Mouse (Mus musculus) myocyte (in vitro differentiated cells): ENCODE measurements around the gene Nhlrc1. TPM values are rescaled to one million over a fixed set of nuclear protein-coding genes. Genes with fewer than 3 reads are reported as not detected.

ENCODE experiments used
- H3K27me3 ChIP-seq: one replicate; pipeline ENCODE4 v1.6.1; 2011; ENCODE audit not compliant: control insufficient read depth, insufficient read depth, insufficient read length
- H3K36me3 ChIP-seq: one replicate; pipeline ENCODE4 v1.6.1; 2011; ENCODE audit not compliant: control insufficient read depth, insufficient read depth
- H3K4me2 ChIP-seq: one replicate; pipeline ENCODE4 v1.6.1; 2011; ENCODE audit warnings: low read depth, control low read depth
- H3K4me3 ChIP-seq: one replicate; pipeline ENCODE4 v1.5.1; 2011; ENCODE audit warnings: mild to moderate bottlenecking, control low read depth, moderate library complexity
- H3K79me2 ChIP-seq: one replicate; pipeline ENCODE4 v1.6.1; 2011; ENCODE audit not compliant: control insufficient read depth, insufficient read depth
- H3ac ChIP-seq: one replicate; pipeline ENCODE4 v1.6.1; 2011; ENCODE audit not compliant: control insufficient read depth, insufficient read length
- CEBPB ChIP-seq: IDR thresholded peaks from 2 replicates; pipeline ENCODE4 v1.6.1; 2011; ENCODE audit warnings: mild to moderate bottlenecking, moderate library complexity; ENCODE audit not compliant: poor library complexity, insufficient read depth, severe bottlenecking
- E2F4 ChIP-seq: IDR thresholded peaks from one replicate; pipeline ENCODE4 v1.6.1; 2011; ENCODE audit warnings: mild to moderate bottlenecking, control low read depth, moderate library complexity; ENCODE audit not compliant: insufficient read depth
- MAX ChIP-seq: IDR thresholded peaks from one replicate; pipeline ENCODE4 v1.6.1; 2011; ENCODE audit warnings: low read depth, mild to moderate bottlenecking, control low read depth
- MYOD1 ChIP-seq, 3 experiments: IDR thresholded peaks; one replicate each; pipeline ENCODE4 v1.6.1; 2011; ENCODE audit warnings: control low read depth in 2 of 3, low read depth in 2 of 3, mild to moderate bottlenecking in 2 of 3, moderate library complexity in 1 of 3; ENCODE audit not compliant: insufficient read length in 2 of 3, control insufficient read depth in 1 of 3
- MYOG ChIP-seq, 3 experiments: IDR thresholded peaks; one replicate each; pipeline ENCODE4 v1.6.1; 2011; ENCODE audit warnings: control low read depth in 2 of 3, low read depth in 2 of 3, mild to moderate bottlenecking in 2 of 3; ENCODE audit not compliant: insufficient read length in 2 of 3, control insufficient read depth in 1 of 3, insufficient read depth in 1 of 3
- POLR2A ChIP-seq: IDR thresholded peaks from one replicate; pipeline ENCODE4 v1.6.1; 2011; ENCODE audit warnings: low read depth, mild to moderate bottlenecking, control low read depth, moderate library complexity; ENCODE audit not compliant: insufficient read length
- POLR2AphosphoS2 ChIP-seq: IDR thresholded peaks from one replicate; pipeline ENCODE4 v1.6.1; 2011; ENCODE audit warnings: low read depth, control low read depth; ENCODE audit not compliant: insufficient read length
- REST ChIP-seq: IDR thresholded peaks from one replicate; pipeline ENCODE4 v1.6.1; 2011; ENCODE audit warnings: mild to moderate bottlenecking, control low read depth, moderate library complexity; ENCODE audit not compliant: insufficient read depth, insufficient read length
- SRF ChIP-seq: IDR thresholded peaks from one replicate; pipeline ENCODE4 v1.6.1; 2011; ENCODE audit warnings: low read depth; ENCODE audit not compliant: control insufficient read depth, insufficient read length
- TCF12 ChIP-seq: IDR thresholded peaks from one replicate; pipeline ENCODE4 v1.6.1; 2011; ENCODE audit warnings: mild to moderate bottlenecking, control low read depth; ENCODE audit not compliant: poor library complexity, insufficient read depth, severe bottlenecking
- TCF3 ChIP-seq: IDR thresholded peaks from one replicate; pipeline ENCODE4 v1.6.1; 2011; ENCODE audit warnings: low read depth, control low read depth; ENCODE audit not compliant: insufficient read length
- USF1 ChIP-seq: IDR thresholded peaks from one replicate; pipeline ENCODE4 v1.6.1; 2011; ENCODE audit warnings: low read depth, mild to moderate bottlenecking, control low read depth, moderate library complexity
- polyA plus RNA-seq: library from polyadenylated mRNA; unstranded; fragments of >200 nt; fragmentation: generic; extraction: Trizol; gene quantifications from one replicate; pipeline ENCODE4 v1.2.1, GENCODE M21; 2012; ENCODE audit warnings: missing spikeins

Nhlrc1 gene
- polyA plus RNA-seq, 1 experiment = 0.14 TPM

- Histone ChIP-seq H3K27me3 (no peaks in the 10 kb centered on the region), H3K79me2 (no peaks in the 10 kb centered on the region), H3ac (no peak overlapping the region), H3K36me3 (no peaks in the 10 kb centered on the region), H3K4me2 (no peak overlapping the region), H3K4me3 (no peak overlapping the region)
- TF ChIP-seq MYOG (IDR thresholded peaks at IDR 0.05; ENCODE audit: control insufficient read depth in 1 of 3, insufficient read depth in 1 of 3, insufficient read length in 2 of 3, low read depth in 2 of 3) (no peak), POLR2AphosphoS2 (no peak), POLR2A (no peak), CEBPB (no peak), MAX (no peak), REST (no peak), TCF3 (no peak), E2F4 (no peak), SRF (no peak), USF1 (no peak), TCF12 (no peak), MYOD1 (IDR thresholded peaks at IDR 0.05; ENCODE audit: control insufficient read depth in 1 of 3, insufficient read length in 2 of 3, low read depth in 2 of 3) (no peak)
These were observed 15.9 kb upstream of the Nhlrc1 start for GRCm38 (mm10) chr13:47030376-47031107.

- no peak for TF ChIP-seq CEBPB
- TF ChIP-seq POLR2AphosphoS2 = no peak
- TF ChIP-seq MYOG (IDR thresholded peaks at IDR 0.05; ENCODE audit: control insufficient read depth in 1 of 3, insufficient read depth in 1 of 3, insufficient read length in 2 of 3, low read depth in 2 of 3) = no peak
- TF ChIP-seq POLR2A = no peak
- no peak for TF ChIP-seq USF1
- no peak for TF ChIP-seq TCF3
- no peak for TF ChIP-seq REST
- Histone ChIP-seq H3K4me3 (no peak overlapping the region), H3K27me3 (no peaks in the 10 kb centered on the region), H3K36me3 (no peaks in the 10 kb centered on the region), H3ac (no peak overlapping the region), H3K4me2 (no peak overlapping the region), H3K79me2 (no peaks in the 10 kb centered on the region)
These were observed 6.1 kb upstream of the Nhlrc1 start for GRCm38 (mm10) chr13:47020798-47021197.

GRCm38 (mm10) chr13:47019774-47020173 lies 5.1 kb upstream of the Nhlrc1 start:
- H3K4me2 ChIP-seq = no peak overlapping the region
- H3K79me2 ChIP-seq = no peaks in the 10 kb centered on the region
- H3K4me3 ChIP-seq = no peak overlapping the region
- no peak for TF ChIP-seq SRF
- no peak for TF ChIP-seq POLR2A
- no peak for TF ChIP-seq CEBPB
- no peak for TF ChIP-seq MAX
- no peak for TF ChIP-seq REST
- no peak for TF ChIP-seq POLR2AphosphoS2
- TF ChIP-seq MYOD1 (IDR thresholded peaks at IDR 0.05; ENCODE audit: control insufficient read depth in 1 of 3, insufficient read length in 2 of 3, low read depth in 2 of 3) = no peak
- TF ChIP-seq MYOG (IDR thresholded peaks at IDR 0.05; ENCODE audit: control insufficient read depth in 1 of 3, insufficient read depth in 1 of 3, insufficient read length in 2 of 3, low read depth in 2 of 3) = no peak
- TF ChIP-seq TCF12 = no peak
- no peak for TF ChIP-seq USF1
- no peak for TF ChIP-seq E2F4
- TF ChIP-seq TCF3 = no peak
- H3ac ChIP-seq = no peak overlapping the region
- no peaks in the 10 kb centered on the region for H3K27me3 ChIP-seq
- no peaks in the 10 kb centered on the region for H3K36me3 ChIP-seq

GRCm38 (mm10) chr13:47017259-47017658 lies 2.6 kb upstream of the Nhlrc1 start:
- Histone ChIP-seq H3K27me3 (no peaks in the 10 kb centered on the region), H3K79me2 (no peaks in the 10 kb centered on the region), H3K4me3 (no peak overlapping the region), H3K36me3 (no peaks in the 10 kb centered on the region), H3ac (no peak overlapping the region), H3K4me2 (no peak overlapping the region)
- no peak for TF ChIP-seq CEBPB
- no peak for TF ChIP-seq TCF12

GRCm38 (mm10) chr13:47015195-47015501 lies 498 bp upstream of the Nhlrc1 start:
- no peak overlapping the region for H3ac ChIP-seq
- H3K4me3 ChIP-seq = no peak overlapping the region
- no peaks in the 10 kb centered on the region for H3K79me2 ChIP-seq
- H3K4me2 ChIP-seq = peak overlapping the region; percentile 49
- peak in 2 of 3 experiments; percentile 12 to 52 for TF ChIP-seq MYOD1 (IDR thresholded peaks at IDR 0.05; ENCODE audit: control insufficient read depth in 1 of 3, insufficient read length in 2 of 3, low read depth in 2 of 3)
- no peak for TF ChIP-seq TCF3
- peak in 2 of 3 experiments; percentile 10 to 15 for TF ChIP-seq MYOG (IDR thresholded peaks at IDR 0.05; ENCODE audit: control insufficient read depth in 1 of 3, insufficient read depth in 1 of 3, insufficient read length in 2 of 3, low read depth in 2 of 3)
- no peak for TF ChIP-seq REST
- TF ChIP-seq USF1 = no peak
- no peak for TF ChIP-seq TCF12
- TF ChIP-seq MAX = no peak
- TF ChIP-seq E2F4 = no peak
- H3K36me3 ChIP-seq = no peaks in the 10 kb centered on the region
- H3K27me3 ChIP-seq = no peaks in the 10 kb centered on the region
